Mouse (Mus musculus) activated CD4-positive, CD25-positive, alpha-beta regulatory T cell, adult 4 months (primary cell): Measurements from ENCODE around the gene Fryl. TPM values are rescaled to one million over a fixed set of nuclear protein-coding genes. Genes with fewer than 3 reads are reported as not detected.
"Not testable (repeated sequence)": the region's sequence is repeated elsewhere in the genome, so short reads cannot be mapped to it uniquely, and the experiment has no call there.

Experiments
- ATAC-seq: one replicate; pipeline ENCODE4 v1.8.0; 2017
- polyA plus RNA-seq, 2 experiments: library from polyadenylated mRNA; unstranded; fragments of 100-300 nt; shearing (Covaris generic); gene quantifications; one replicate each; pipeline ENCODE4 v1.2.1; 2017

Fryl gene
- polyA plus RNA-seq, 2 experiments from 2014 or later = 90.0 to 92.4 TPM

- no peak for ATAC-seq
These were observed 167.3 kb downstream of the Fryl start for GRCm38 (mm10) chr5:73089158-73089557.

- ATAC-seq = no peak
These were observed 174.9 kb downstream of the Fryl start for GRCm38 (mm10) chr5:73081496-73081895.

- ATAC-seq = no peak
These were observed 176.6 kb downstream of the Fryl start for GRCm38 (mm10) chr5:73079801-73080200.

- ATAC-seq = no peak
These were observed 185.1 kb downstream of the Fryl start for GRCm38 (mm10) chr5:73071319-73071718.

GRCm38 (mm10) chr5:73066946-73067345 is 189.5 kb downstream of the Fryl start:
- no peak for ATAC-seq

GRCm38 (mm10) chr5:73063768-73064669 is 192.4 kb downstream of the Fryl start:
- ATAC-seq = no peak

GRCm38 (mm10) chr5:73061506-73062155 is 194.8 kb downstream of the Fryl start:
- ATAC-seq = no peak

GRCm38 (mm10) chr5:73056937-73057336 is 199.5 kb downstream of the Fryl start:
- ATAC-seq = no peak

GRCm38 (mm10) chr5:73056457-73056856 is 200.0 kb downstream of the Fryl start:
- no peak for ATAC-seq

- ATAC-seq = no peak
These were observed 202.5 kb downstream of the Fryl start for GRCm38 (mm10) chr5:73053933-73054332.

- ATAC-seq = no peak
These were observed 208.7 kb downstream of the Fryl start for GRCm38 (mm10) chr5:73047651-73048245.

GRCm38 (mm10) chr5:73044055-73044454 is 212.4 kb downstream of the Fryl start:
- no peak for ATAC-seq

- no peak for ATAC-seq
These were observed 223.9 kb downstream of the Fryl start for GRCm38 (mm10) chr5:73032481-73032880.

GRCm38 (mm10) chr5:73028646-73029045 is 227.8 kb downstream of the Fryl start:
- no peak for ATAC-seq

GRCm38 (mm10) chr5:73023801-73024200 is 232.6 kb downstream of the Fryl start:
- no peak for ATAC-seq

- no peak for ATAC-seq
These were observed 241.7 kb downstream of the Fryl start for GRCm38 (mm10) chr5:73014745-73015144.

GRCm38 (mm10) chr5:73013611-73014287 is 242.7 kb downstream of the Fryl start:
- peak; percentile 36 for ATAC-seq

- ATAC-seq = not testable (repeated sequence)
These were observed 243.4 kb downstream of the Fryl start for GRCm38 (mm10) chr5:73012884-73013610.

- not testable (repeated sequence) for ATAC-seq
These were observed 244.6 kb downstream of the Fryl start for GRCm38 (mm10) chr5:73011806-73012205.

- peak; percentile 49 for ATAC-seq
These were observed 248.2 kb downstream of the Fryl start for GRCm38 (mm10) chr5:73008230-73008629.

GRCm38 (mm10) chr5:73007582-73007959 is 248.8 kb downstream of the Fryl start:
- ATAC-seq = no peak
